Mouse (Mus musculus): ENCODE data around the gene Insrr.

- TF ChIP-seq EP300 (IDR thresholded peaks at IDR 0.05; ENCODE audit: low read depth) (no peak), CTCF (IDR thresholded peaks at IDR 0.05; ENCODE audit: low read depth) (no peak)
These were observed 15.7 kb downstream of the Insrr start for GRCm38 (mm10) chr3:87812413-87812812.
